Mouse (Mus musculus): ENCODE measurements around the gene Klhl26.

Klhl26 gene

GRCm38 (mm10) chr8:70414310-70414946 lies 62.3 kb downstream of the Klhl26 start:
- intact Hi-C loops (cut with DNase I): loop anchor here (2.0 to 10.0 kb wide), 2 partner anchors 90 to 170 kb away; no protein-coding TSS in a partner anchor

- intact Hi-C loops (cut with DNase I): loop anchor here (10.0 kb wide), 1 partner anchor 175 kb away; no protein-coding TSS in a partner anchor
Measured at GRCm38 (mm10) chr8:70410281-70410680, 66.5 kb downstream of the Klhl26 start.

- intact Hi-C loops (cut with DNase I): no loop called here
Measured at GRCm38 (mm10) chr8:70409455-70409871, 67.3 kb downstream of the Klhl26 start.

- intact Hi-C loops (cut with DNase I): no loop called here
Measured at GRCm38 (mm10) chr8:70409019-70409418, 67.7 kb downstream of the Klhl26 start.

- intact Hi-C loops (cut with DNase I): no loop called here
Measured at GRCm38 (mm10) chr8:70408301-70408700, 68.5 kb downstream of the Klhl26 start.

GRCm38 (mm10) chr8:70406427-70407069 lies 70.2 kb downstream of the Klhl26 start:
- intact Hi-C loops (cut with DNase I): no loop called here

- intact Hi-C loops (cut with DNase I): no loop called here
Measured at GRCm38 (mm10) chr8:70405189-70405588, 71.6 kb downstream of the Klhl26 start.

GRCm38 (mm10) chr8:70404212-70404611 lies 72.6 kb downstream of the Klhl26 start:
- intact Hi-C loops (cut with DNase I): no loop called here

All from adrenal gland (tissue).